Mouse (Mus musculus) liver, embryonic 14.5 days (tissue): ENCODE results near the gene Vmn1r231.

Source experiments
- CTCF ChIP-seq: IDR thresholded peaks from 2 replicates; pipeline ENCODE4 v1.5.1; 2016; ENCODE audit warnings: antibody characterized with exemption, low read depth, control low read depth
- EP300 ChIP-seq: IDR thresholded peaks from 2 replicates; pipeline ENCODE4 v1.6.1; 2016; ENCODE audit warnings: antibody characterized with exemption, low read depth

GRCm38 (mm10) chr17:20904991-20905390 lies at the start of gene Vmn1r231:
- TF ChIP-seq CTCF (no peak), EP300 (no peak)
